Mouse (Mus musculus): ENCODE data around the gene Gm45234. TPM values are rescaled to one million over a fixed set of nuclear protein-coding genes. Genes with fewer than 3 reads are reported as not detected.

Gene Gm45234
- total RNA-seq, 1 experiment: 0.13 TPM

GRCm38 (mm10) chr6:124699366-124699765 is 56.5 kb downstream of the Gm45234 start:
- in situ Hi-C loops (cut with MboI; ENCODE audit: low sequenced_read_pairs in 2 of 2, unreplicated experiment in 2 of 2): no loop called here
- no peak overlapping the region for H3K9ac ChIP-seq (ENCODE audit: insufficient read depth, low read depth, low read length, poor library complexity, severe bottlenecking)
- DNase-seq (ENCODE audit: low read depth, low spot score): no peak

GRCm38 (mm10) chr6:124698751-124699150 is 57.1 kb downstream of the Gm45234 start:
- Histone ChIP-seq H3K9me3 (ENCODE audit: control insufficient read depth, insufficient read depth, low read depth, low read length) (no peaks in the 10 kb centered on the region), H3K4me3 (ENCODE audit: insufficient read depth in 1 of 2, low read depth in 1 of 2, low read length in 2 of 2, poor library complexity in 1 of 2, severe bottlenecking in 1 of 2) (no peak overlapping the region), H3K9ac (ENCODE audit: insufficient read depth, low read depth, low read length, poor library complexity, severe bottlenecking) (no peak overlapping the region), H3K4me1 (ENCODE audit: control insufficient read depth in 2 of 2, insufficient read depth in 2 of 2, low read length in 2 of 2, poor library complexity in 1 of 2) (peaks cover 0 to 21% of the 10 kb centered on the region in 2 experiments; a peak in 1 of 4 replicates), H3K36me3 (ENCODE audit: control insufficient read depth, insufficient read depth, low read length, poor library complexity, severe bottlenecking) (peaks cover 35% of the 10 kb centered on the region), H3K27ac (ENCODE audit: insufficient read depth, low read depth, low read length, poor library complexity, severe bottlenecking) (no peak overlapping the region)
- no peak for DNase-seq (ENCODE audit: low read depth, low spot score)
- no peak for TF ChIP-seq CHD2 (IDR thresholded peaks at IDR 0.05; ENCODE audit: low read depth, low read length)
- TF ChIP-seq ZNF384 (IDR thresholded peaks at IDR 0.05; ENCODE audit: low read depth, low read length): no peak
- TF ChIP-seq ZC3H11A (IDR thresholded peaks at IDR 0.05; ENCODE audit: borderline replicate concordance, low read depth, low read length): no peak
- no peak for TF ChIP-seq MAFK (IDR thresholded peaks at IDR 0.05; ENCODE audit: insufficient read depth, low read depth, low read length)
- no peak for TF ChIP-seq HCFC1 (IDR thresholded peaks at IDR 0.05; ENCODE audit: borderline replicate concordance, insufficient read depth, low read length)
- in situ Hi-C loops (cut with MboI; ENCODE audit: low sequenced_read_pairs in 2 of 2, unreplicated experiment in 2 of 2): no loop called here

More at GRCm38 (mm10) chr6:124699366-124699765, 56.5 kb downstream of the Gm45234 start:
- TF ChIP-seq HCFC1 (IDR thresholded peaks at IDR 0.05; ENCODE audit: borderline replicate concordance, insufficient read depth, low read length) (no peak), ZNF384 (IDR thresholded peaks at IDR 0.05; ENCODE audit: low read depth, low read length) (no peak), CHD2 (IDR thresholded peaks at IDR 0.05; ENCODE audit: low read depth, low read length) (no peak), ZC3H11A (IDR thresholded peaks at IDR 0.05; ENCODE audit: borderline replicate concordance, low read depth, low read length) (no peak), MAFK (IDR thresholded peaks at IDR 0.05; ENCODE audit: insufficient read depth, low read depth, low read length) (no peak)
- H3K36me3 ChIP-seq (ENCODE audit: control insufficient read depth, insufficient read depth, low read length, poor library complexity, severe bottlenecking): peaks cover 39% of the 10 kb centered on the region
- H3K9me3 ChIP-seq (ENCODE audit: control insufficient read depth, insufficient read depth, low read depth, low read length): no peaks in the 10 kb centered on the region
- no peak overlapping the region for H3K27ac ChIP-seq (ENCODE audit: insufficient read depth, low read depth, low read length, poor library complexity, severe bottlenecking)
- peaks cover 0 to 21% of the 10 kb centered on the region in 2 experiments; a peak in 1 of 4 replicates for H3K4me1 ChIP-seq (ENCODE audit: control insufficient read depth in 2 of 2, insufficient read depth in 2 of 2, low read length in 2 of 2, poor library complexity in 1 of 2)
- no peak overlapping the region for H3K4me3 ChIP-seq (ENCODE audit: insufficient read depth in 1 of 2, low read depth in 1 of 2, low read length in 2 of 2, poor library complexity in 1 of 2, severe bottlenecking in 1 of 2)

DNA sequence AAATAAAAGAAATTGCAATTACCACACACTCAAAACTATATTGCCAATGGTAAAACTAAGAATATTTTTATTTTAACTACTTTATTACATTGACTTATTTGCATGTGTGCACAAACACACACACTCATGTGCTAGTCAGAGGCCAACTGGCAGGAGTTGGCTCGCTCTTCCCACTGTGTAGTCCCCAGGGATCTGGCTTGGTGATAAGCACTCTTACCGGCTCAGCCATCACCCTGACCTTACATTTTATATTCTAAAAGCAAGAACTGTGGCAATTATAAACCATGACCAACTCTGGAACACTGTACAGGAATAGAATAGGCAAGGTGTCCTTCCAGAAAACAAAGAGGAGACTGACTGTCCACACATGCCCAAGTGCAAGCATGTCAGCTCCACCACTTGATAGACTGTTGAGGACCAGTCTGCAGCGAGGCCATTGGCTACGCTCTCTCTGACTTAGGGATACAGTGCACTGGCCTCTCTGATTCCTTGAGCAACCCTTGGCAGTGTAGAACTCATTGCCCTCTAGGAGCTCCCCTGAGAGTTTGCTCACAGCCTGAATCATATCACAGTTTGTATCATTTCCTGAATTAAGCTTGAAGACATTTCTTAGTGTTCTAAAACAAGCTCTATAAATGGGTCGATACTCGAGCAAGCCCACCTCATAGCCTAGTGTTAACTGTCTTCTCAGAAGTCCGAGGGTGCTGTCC is 59.2 kb downstream of the Gm45234 start:
- H3K36me3 ChIP-seq (ENCODE audit: control insufficient read depth, insufficient read depth, low read length, poor library complexity, severe bottlenecking): peaks cover 17% of the 10 kb centered on the region; the same call in 1 of the 2 replicates
- no peak for DNase-seq (ENCODE audit: low read depth, low spot score)
- H3K4me3 ChIP-seq (ENCODE audit: insufficient read depth in 1 of 2, low read depth in 1 of 2, low read length in 2 of 2, poor library complexity in 1 of 2, severe bottlenecking in 1 of 2): no peak overlapping the region
- peaks cover 0 to 12% of the 10 kb centered on the region in 2 experiments; a peak in 1 of 4 replicates for H3K4me1 ChIP-seq (ENCODE audit: control insufficient read depth in 2 of 2, insufficient read depth in 2 of 2, low read length in 2 of 2, poor library complexity in 1 of 2)
- TF ChIP-seq MAFK (IDR thresholded peaks at IDR 0.05; ENCODE audit: insufficient read depth, low read depth, low read length) (no peak), HCFC1 (IDR thresholded peaks at IDR 0.05; ENCODE audit: borderline replicate concordance, insufficient read depth, low read length) (no peak), ZNF384 (IDR thresholded peaks at IDR 0.05; ENCODE audit: low read depth, low read length) (no peak), ZC3H11A (IDR thresholded peaks at IDR 0.05; ENCODE audit: borderline replicate concordance, low read depth, low read length) (no peak), CHD2 (IDR thresholded peaks at IDR 0.05; ENCODE audit: low read depth, low read length) (no peak)
- no peaks in the 10 kb centered on the region for H3K9me3 ChIP-seq (ENCODE audit: control insufficient read depth, insufficient read depth, low read depth, low read length)
- in situ Hi-C loops (cut with MboI; ENCODE audit: low sequenced_read_pairs in 2 of 2, unreplicated experiment in 2 of 2): no loop called here
- H3K27ac ChIP-seq (ENCODE audit: insufficient read depth, low read depth, low read length, poor library complexity, severe bottlenecking): no peak overlapping the region
- H3K9ac ChIP-seq (ENCODE audit: insufficient read depth, low read depth, low read length, poor library complexity, severe bottlenecking): no peak overlapping the region

GRCm38 (mm10) chr6:124694166-124694955 is 61.5 kb downstream of the Gm45234 start:
- DNase-seq (ENCODE audit: low read depth, low spot score): no peak
- in situ Hi-C loops (cut with MboI; ENCODE audit: low sequenced_read_pairs in 2 of 2, unreplicated experiment in 2 of 2): no loop called here
- no peaks in the 10 kb centered on the region for H3K9me3 ChIP-seq (ENCODE audit: control insufficient read depth, insufficient read depth, low read depth, low read length)
- no peak overlapping the region for H3K27ac ChIP-seq (ENCODE audit: insufficient read depth, low read depth, low read length, poor library complexity, severe bottlenecking)
- H3K4me1 ChIP-seq (ENCODE audit: control insufficient read depth in 2 of 2, insufficient read depth in 2 of 2, low read length in 2 of 2, poor library complexity in 1 of 2): peaks cover 0 to 7% of the 10 kb centered on the region in 2 experiments; a peak in 1 of 4 replicates
- no peak overlapping the region for H3K9ac ChIP-seq (ENCODE audit: insufficient read depth, low read depth, low read length, poor library complexity, severe bottlenecking)
- no peak overlapping the region for H3K4me3 ChIP-seq (ENCODE audit: insufficient read depth in 1 of 2, low read depth in 1 of 2, low read length in 2 of 2, poor library complexity in 1 of 2, severe bottlenecking in 1 of 2)
- H3K36me3 ChIP-seq (ENCODE audit: control insufficient read depth, insufficient read depth, low read length, poor library complexity, severe bottlenecking): peaks cover 5% of the 10 kb centered on the region; the same call in 1 of the 2 replicates
- TF ChIP-seq HCFC1 (IDR thresholded peaks at IDR 0.05; ENCODE audit: borderline replicate concordance, insufficient read depth, low read length) (no peak), CHD2 (IDR thresholded peaks at IDR 0.05; ENCODE audit: low read depth, low read length) (no peak), ZC3H11A (IDR thresholded peaks at IDR 0.05; ENCODE audit: borderline replicate concordance, low read depth, low read length) (no peak), ZNF384 (IDR thresholded peaks at IDR 0.05; ENCODE audit: low read depth, low read length) (no peak), MAFK (IDR thresholded peaks at IDR 0.05; ENCODE audit: insufficient read depth, low read depth, low read length) (no peak)

Measured in ES-E14 (cell line).